8 mouse cellular contexts compared by ENCODE assay signal in the genomic region with DNA sequence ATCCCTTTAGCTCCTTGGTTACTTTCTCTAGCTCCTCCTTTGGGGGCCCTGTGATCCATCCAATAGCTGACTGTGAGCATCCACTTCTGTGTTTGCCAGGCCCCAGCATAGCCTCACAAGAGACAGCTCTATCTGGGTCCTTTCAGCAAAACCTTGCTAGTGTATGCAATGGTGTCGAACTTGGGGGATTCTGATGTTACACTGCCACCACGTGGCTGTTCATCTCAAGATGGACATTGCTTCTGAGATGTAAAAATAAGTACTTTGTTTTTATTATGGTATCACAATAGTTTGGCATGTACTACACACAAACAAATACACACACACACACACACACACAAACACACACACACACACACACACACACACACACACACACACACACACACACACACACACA.
DNase-seq lines count a peak whose midpoint lies in the region; ATAC-seq and TF ChIP-seq lines count a peak whose summit lies in the region.
"Not testable (repeated sequence)": the region's sequence is repeated elsewhere in the genome, so short reads cannot be mapped to it uniquely, and the experiment has no call there.

No protein-coding gene starts in this region.

- H3K4me1 ChIP-seq in hindbrain, embryonic 13.5 days (replicated peaks); lung, adult 2 months (ENCODE audit: control insufficient read depth, insufficient read depth, low read length): not testable (repeated sequence)

- not testable (repeated sequence) for H3K36me3 ChIP-seq in hindbrain, embryonic 13.5 days

- TF ChIP-seq POLR2A in lung, adult 2 months (IDR thresholded peaks at IDR 0.05; ENCODE audit: borderline replicate concordance, extremely low read depth, low read depth, low read length) = not testable (repeated sequence)

- not testable (repeated sequence) for H3K4me2 ChIP-seq in hindbrain, embryonic 13.5 days

- DNase-seq in ZHBTc4 (ENCODE audit: low read depth, low spot score) = peak; percentile 63
- DNase-seq in cerebellum, postnatal 10 days = peak; percentile 78 to 80
- DNase-seq in layer of hippocampus, adult 8-10 months (ENCODE audit: low spot score in 2 of 2) = peak; percentile 11 to 67
- DNase-seq in lung, adult 2 months = peak; percentile 52
- DNase-seq in ovary, postnatal 36 days (ENCODE audit: low spot score) = peak; percentile 42
- DNase-seq in yolk sac, embryonic 10.5 days (ENCODE audit: low spot score) = peak; percentile 26

- not testable (repeated sequence) for H3K9ac ChIP-seq in hindbrain, embryonic 13.5 days

- not testable (repeated sequence) for H3K27me3 ChIP-seq in hindbrain, embryonic 13.5 days

- H3K4me3 ChIP-seq in hindbrain, embryonic 13.5 days; lung, adult 2 months (replicated peaks; ENCODE audit: extremely low read depth, low read depth, low read length): not testable (repeated sequence)

- H3K9me3 ChIP-seq in hindbrain, embryonic 13.5 days = not testable (repeated sequence)

- TF ChIP-seq CTCF in lung, adult 2 months (IDR thresholded peaks at IDR 0.05; ENCODE audit: insufficient read depth, low read length) = peak; percentile 34

- not testable (repeated sequence) for H3K27ac ChIP-seq in hindbrain, embryonic 13.5 days

- ATAC-seq in frontal cortex, adult (ENCODE audit: low TSS enrichment) = peak; percentile 72; the same call in 1 of the 2 replicates
- ATAC-seq in hindbrain, embryonic 13.5 days (ENCODE audit: low FRiP score) = peak; percentile 36; the same call in 1 of the 2 replicates

- WGBS in hindbrain, embryonic 13.5 days = 6% methylated on average over 2 of the region's 2 CpGs
- WGBS in lung, adult 2 months = 2% methylated on average over 2 of the region's 2 CpGs

Comparison
In these comparisons a context has a peak if more than half of its experiments do, and no peak if none do; other contexts are left out.
1. DNase-seq: peak in every context shown above with its lines; median percentile 79 in cerebellum, postnatal 10 days; 63 in ZHBTc4; 52 in lung, adult 2 months; 42 in ovary, postnatal 36 days; 39 in layer of hippocampus, adult 8-10 months; 26 in yolk sac, embryonic 10.5 days.